Mouse (Mus musculus) left cerebral cortex, postnatal 4 days (tissue): ENCODE results near the gene Cxadr. TPM values are rescaled to one million over a fixed set of nuclear protein-coding genes. Genes with fewer than 3 reads are reported as not detected.
"Not testable (repeated sequence)": the region's sequence is repeated elsewhere in the genome, so short reads cannot be mapped to it uniquely, and the experiment has no call there.

Experiments
- DNase-seq: peaks from one replicate; pipeline ENCODE4 v3.0.0-alpha.2; 2022
- intact Hi-C: fragments of 180-260 bp; cut with DNase I; formaldehyde crosslinking; loops from one replicate; pipeline ENCODE4 v1.15.1; 2025
- total RNA-seq, 2 experiments: library from RNA; stranded (reverse); gene quantifications; 2 replicates each; pipeline ENCODE4 v1.2.3; 2021

Cxadr gene
- total RNA-seq, 2 experiments from 2014 or later = 293 to 303 TPM

DNA sequence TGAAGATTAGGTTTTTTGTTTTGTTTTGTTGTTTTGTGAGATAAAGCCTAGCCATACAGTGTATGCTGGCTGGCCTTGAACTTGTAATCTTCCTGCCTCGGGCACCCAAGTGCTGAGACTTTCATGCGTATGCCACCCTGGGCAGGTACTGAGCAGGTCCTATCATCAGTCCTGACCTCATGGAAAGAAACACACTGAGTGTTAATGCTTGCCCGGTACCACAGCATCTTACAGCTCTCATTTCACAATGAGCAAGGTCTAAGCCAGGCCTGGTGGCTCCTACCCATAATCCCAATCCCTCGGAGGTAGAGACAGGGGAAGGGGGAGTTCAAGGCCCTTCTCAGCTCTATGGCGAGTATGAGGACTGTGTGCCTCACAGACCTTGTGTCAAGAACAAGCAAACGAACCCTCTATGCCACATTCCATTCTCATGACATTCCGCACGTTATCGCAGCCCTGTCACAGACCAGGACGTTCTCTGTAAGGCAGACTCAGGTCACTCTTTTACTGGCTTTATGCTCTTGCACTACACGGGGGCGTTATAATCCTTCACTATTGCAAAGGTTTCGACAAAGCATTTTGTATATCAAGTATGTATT, 46.1 kb downstream of the Cxadr start:
- DNase-seq = no peak
- intact Hi-C loops = loop anchor here (5.0 to 10.0 kb wide), 2 partner anchors 150 to 1213 kb away; no protein-coding TSS in a partner anchor

DNA sequence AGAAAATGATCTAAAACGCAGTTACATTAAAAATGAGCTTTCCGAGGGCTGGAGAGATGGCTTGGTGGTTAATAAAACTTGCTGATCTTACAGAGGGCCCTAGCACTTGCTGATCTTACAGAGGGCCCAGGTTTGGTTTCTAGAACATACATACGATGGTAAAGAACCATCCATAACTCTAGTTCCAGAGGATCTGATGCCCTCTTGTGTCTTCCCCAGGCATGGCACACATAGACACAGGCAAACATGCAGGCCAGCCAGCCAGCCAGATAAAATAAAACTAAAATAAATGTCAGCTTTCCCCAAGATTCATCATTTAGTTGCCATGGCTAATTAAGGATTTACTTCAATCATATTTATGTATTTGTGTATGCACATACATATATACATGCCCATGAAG, 56.5 kb downstream of the Cxadr start:
- intact Hi-C loops = no loop called here

DNA sequence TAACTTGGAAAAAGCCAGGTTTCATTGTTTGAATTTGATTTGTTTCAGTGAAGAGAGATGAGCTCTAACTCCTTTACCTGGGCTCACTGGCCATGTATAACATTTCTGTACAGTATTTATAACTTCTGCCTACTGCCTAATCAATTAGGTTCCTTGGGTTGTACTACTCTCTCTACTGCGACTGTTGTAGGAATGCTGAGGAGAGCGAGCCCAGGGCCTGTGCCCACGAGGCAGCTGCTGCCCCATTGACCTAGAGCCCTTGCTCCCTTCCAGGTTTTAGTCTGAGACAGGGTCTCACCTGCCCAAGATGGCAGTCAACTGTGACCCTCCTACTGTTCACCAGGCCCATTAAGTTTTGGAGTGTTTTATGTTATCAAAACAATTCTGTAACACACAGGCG, 60.2 kb downstream of the Cxadr start:
- DNase-seq = no peak
- intact Hi-C loops = no loop called here

More for the DNA sequence above, 56.5 kb downstream of the Cxadr start:
- DNase-seq = no peak

DNA sequence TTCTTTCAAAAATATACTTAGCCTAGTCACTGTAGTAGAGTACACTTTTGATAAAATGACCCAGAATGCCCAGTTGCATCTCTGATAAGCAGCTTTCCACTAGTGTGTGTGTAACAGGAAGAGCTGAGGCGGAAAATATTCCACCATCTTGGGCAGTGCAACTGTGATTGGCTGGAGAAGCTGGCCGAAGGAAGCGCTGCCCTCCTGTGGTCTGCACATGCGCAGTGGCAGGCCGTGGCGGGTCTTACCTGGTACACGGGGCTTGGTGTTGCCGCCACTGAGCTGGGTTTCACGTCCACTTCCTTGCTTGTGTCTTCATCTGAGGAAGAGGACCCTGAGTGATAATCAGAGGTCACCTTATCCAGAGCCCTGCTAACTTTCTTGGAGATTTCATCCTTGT, 63.3 kb downstream of the Cxadr start:
- DNase-seq = peak; percentile 3
- intact Hi-C loops = not testable (repeated sequence)

DNA sequence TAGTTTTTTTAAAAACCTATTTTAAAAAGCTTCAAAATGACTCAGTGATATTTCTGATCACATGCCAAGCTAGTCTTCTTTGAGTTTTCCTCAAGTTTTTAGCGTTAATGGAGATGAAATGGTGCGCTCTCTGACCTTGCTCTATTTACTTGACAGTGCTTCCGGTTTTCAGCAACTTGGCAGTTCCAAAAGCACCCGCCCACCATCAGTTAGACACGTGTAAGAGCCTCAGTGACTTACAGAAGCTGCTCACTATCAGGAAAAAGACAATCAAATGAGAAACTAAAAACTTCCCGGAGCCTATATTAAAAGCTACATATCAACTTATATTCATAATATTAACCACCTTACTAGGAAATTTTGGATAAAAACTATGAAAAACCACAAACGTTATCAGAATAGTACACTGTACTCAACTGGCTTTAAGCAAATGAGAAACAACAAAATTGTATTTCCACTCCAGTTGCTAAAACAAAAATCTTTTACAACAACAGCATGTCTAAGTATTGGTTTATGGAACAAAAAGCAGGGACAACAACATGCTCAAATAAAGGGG, 70.3 kb downstream of the Cxadr start:
- no peak for DNase-seq
- intact Hi-C loops = no loop called here

DNA sequence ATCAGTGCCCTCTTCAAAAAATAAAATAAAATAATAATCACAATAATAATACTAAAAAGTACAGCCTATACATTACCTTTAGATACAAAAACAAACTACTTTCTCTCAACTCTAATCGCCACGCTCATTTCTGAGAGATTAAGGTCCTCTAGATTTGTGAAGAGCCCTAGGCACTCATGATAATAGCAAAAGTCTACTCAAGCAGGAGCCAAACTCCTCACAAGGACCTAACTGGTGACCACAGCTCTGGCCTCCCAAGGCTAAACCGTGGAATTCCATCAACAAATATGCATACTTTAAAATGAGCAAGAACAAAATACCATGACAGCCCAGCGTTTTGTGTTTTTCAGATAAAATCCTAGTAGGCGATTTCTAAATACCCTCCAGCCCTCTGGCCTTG, 71.5 kb downstream of the Cxadr start:
- intact Hi-C loops = no loop called here
- no peak for DNase-seq

DNA sequence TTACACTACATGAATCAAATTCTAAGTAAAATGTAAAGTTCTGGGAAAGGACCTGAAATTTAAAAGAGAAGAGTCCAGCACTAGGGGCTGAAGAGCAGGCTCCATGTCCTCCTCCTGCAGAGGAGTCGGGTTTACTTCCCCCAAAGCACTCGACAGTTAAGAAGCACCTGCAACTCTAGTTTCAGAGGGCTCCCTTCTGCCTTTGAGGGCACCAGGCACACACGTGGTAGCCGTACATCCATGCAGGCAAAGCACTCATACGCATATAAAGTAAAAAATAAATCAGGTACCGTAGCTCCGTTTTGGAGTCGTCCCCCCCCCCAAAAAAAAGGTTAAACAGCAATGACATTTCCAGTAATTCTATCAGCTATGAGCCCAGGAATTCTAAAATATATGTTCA, 72.5 kb downstream of the Cxadr start:
- no peak for DNase-seq
- intact Hi-C loops = no loop called here

DNA sequence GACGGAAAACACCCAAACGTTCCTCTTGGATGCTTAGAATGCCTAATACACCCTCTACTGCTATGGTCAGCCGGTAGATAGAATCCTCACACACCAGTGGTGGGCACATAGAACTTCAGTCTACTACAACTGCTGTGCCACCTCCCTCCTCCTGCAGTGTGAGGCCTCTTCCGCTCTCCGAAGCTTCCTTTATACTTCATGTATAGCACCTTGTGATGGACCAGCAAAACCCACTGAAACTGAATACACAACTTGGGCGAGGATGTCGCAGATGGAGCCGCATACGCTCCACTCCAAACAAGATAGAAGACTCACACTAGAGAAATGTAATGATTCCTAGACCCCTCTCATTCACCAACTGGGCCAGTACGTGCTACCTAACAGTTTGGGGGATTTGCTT, 73.9 kb downstream of the Cxadr start:
- intact Hi-C loops = no loop called here
- no peak for DNase-seq

DNA sequence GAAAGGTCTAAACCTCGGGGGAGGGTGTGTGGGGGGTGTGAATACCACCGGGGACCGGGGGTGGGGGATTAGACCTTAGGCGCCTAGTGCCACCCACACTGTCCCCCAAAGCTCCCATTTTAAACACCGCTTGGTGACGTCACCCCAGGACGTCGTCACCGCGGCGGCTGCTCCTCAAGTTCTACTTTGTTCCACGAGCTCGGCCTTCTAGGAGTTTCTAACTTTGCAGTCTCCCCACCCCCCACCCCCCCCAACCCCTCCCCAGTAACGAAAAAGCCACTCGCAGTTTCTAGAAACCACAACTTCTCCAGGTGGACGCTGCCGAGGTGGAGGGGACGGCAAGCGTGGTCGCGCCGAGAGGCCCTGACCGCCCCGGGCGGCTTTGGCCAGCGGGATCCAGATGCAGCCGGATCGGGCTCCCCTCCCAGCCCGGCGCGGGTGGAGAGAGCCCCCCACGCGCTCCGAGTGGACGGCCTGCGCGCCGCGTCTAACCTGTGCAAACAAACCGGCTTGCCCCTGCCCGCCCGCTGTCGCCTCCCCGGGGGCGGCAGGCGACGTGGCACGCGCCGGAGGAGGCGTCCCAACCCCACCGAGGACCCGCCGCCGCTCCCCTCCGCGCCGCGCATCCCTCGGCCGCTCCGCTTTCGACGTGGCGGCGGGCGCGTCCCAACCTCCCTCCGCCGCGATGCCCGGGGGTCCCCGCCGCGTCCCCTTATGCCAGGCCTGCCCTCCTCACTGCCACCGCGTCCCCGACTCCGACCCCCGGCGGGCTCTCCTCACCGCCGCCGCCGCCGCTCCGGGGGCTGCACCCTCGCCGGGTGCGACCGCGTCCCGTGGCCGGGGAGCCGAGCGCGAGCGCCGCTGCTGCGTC, 74.8 kb downstream of the Cxadr start:
- peak; percentile 40 for DNase-seq
- intact Hi-C loops = no loop called here

DNA sequence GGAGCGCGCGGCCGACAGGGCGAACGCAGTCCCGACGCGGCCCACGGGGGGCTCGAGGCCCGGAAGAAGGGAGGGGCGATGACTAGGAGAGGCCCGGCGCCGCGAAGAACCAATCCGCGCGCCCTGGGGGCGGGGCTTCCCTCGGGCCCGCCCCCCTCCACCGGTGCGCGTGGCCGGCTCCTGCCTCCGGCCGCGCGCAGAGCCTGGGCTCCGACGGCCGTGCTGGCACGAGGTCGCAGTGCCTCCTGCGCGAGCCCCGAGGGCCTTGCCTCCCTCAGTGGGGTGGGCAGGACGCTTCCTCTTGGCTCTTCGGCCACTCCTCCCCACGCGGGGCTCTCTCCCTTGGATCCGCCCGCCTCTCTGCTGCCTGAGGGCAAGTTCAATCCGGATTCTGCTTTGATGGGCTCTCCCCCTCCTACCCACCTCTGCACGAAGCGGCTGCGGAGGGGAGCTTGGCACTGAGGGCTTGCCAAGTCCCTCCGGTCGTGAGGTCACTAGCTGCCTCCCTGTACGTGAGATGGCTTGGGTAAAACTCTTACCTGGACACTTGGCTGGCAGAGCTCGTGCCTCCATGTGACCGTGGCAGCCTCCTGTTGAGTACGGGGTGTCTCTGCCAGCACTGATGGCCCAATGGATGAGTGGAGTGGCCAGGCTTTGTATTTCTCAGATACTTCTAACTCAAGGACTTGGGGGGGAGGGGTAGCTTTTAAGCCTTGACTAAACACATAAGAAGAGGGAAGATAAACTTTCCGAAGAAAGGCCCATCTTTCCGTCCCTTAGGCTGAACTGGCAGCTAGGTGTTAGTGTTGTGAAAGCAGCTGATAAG, 75.7 kb downstream of the Cxadr start, which contains the start of gene Btg3:
Btg3 (minus strand) TSS at position 448 of the 826 bp plus-strand sequence.
- intact Hi-C loops = no loop called here
- peak; percentile 93 for DNase-seq

DNA sequence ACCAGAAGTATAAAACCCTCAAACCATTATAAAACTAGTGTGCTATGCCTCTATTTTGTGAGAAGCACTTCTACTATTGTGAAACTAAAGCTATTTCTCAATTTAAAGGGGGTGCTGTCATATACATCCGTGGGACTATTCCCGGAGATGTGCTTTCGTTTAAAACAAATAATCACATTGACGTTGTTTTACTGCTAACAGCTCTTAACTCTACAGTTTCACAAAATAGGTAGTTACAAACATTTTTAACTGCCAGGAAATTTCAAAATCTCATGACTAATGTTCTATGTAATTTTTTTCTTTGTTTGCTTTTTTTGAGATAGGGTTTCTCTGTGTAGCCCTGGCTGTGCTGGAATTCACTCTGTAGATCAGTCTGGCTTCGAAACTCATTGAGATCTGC, 77.2 kb downstream of the Cxadr start:
- DNase-seq = no peak
- intact Hi-C loops = no loop called here

DNA sequence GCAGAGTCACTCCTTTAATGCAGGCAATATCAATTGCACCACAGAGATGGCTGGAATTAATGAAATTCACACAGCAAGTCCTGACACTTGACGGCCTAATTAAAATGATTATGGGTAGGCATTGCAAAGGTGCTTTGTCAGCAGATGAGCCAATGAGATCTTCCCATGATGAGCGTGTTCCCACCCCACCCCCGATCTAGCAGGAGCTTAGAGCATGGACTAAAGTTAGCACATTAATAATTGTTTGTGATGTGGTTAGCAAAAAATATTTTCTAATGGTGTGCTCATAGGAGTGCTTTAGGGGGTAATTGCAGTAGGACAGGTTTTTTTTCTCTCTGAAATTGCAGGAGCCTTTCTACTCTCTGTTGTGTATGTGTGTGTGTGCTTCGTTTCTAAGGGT, 87.8 kb downstream of the Cxadr start:
- intact Hi-C loops = no loop called here
- DNase-seq = no peak

DNA sequence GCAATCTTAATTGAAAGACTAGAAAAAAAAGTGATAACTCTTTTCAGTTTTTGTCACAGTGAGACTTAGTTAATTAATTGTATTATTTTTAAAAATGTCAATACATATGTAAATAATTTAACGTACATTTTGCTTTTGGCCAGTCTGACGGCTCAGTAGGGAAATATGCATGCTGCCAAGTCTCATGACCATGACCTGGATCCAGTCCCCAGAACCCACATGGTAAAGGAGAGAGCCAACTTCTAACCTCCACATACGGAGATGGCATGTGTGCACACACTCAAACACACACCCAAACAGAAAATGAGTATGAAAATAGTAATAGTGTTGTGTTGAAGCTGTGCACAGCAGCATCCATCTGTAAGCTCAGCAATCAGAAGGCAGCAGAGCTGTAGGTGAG, 88.7 kb downstream of the Cxadr start:
- peak; percentile 6 for DNase-seq
- intact Hi-C loops = no loop called here

DNA sequence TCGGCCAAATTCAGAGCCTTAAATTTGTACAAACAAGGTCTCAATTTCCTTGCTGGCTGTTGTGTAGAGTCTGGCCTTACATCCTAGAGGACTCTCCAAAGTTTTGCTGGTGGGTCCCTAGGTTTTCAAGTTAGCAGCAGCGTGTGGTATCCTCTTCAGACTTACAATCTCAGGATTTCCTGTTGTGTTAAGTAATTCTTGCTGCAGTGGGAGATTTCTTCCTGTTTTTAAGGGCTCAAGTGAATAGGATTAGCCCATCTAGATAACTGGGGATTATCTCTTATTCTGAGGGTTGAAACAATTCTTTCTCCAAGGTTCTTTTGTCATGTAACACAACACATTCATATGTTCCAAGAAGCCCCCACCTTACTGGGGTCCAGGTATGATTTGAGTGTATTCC, 90.1 kb downstream of the Cxadr start:
- intact Hi-C loops = no loop called here
- no peak for DNase-seq

DNA sequence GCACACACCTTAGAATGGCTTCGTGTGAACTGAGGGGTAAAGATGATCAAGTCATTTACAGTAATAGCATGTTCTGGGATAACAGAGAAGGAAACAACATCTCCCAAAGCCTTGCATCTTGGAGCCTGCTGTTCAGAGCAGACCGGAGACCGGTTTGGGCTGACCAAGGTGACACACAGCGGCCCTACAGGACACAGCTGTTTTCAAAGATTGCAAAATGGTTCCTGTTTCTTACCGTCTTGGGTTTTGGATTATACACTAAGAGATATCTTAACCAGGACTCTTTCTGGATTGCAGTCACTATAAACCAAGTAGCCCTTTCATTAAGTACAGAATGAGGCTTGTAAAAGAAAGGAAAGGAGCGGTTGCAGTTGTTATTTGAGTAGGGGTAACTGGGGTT, 97.4 kb downstream of the Cxadr start:
- intact Hi-C loops = no loop called here
- no peak for DNase-seq

DNA sequence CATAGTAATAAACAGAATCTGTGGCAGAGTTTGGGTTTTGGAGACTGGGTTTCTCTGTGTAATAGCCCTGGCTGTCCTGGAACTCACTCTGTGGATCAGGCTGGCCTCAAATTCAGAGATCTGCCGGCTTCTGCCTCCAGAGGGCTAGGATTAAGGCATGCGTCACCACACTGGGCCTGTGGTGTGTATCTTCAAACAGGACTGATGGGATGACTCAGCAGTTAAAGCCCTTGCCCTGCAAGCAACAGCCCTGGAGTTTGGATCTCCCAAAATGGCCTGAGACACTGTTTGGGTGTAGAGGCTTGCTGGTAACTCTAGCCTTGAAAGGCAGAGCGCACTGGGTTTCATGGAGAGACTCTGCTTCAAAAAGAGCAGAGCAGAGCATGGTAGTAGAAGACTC, 98.1 kb downstream of the Cxadr start:
- DNase-seq = no peak
- intact Hi-C loops = no loop called here

DNA sequence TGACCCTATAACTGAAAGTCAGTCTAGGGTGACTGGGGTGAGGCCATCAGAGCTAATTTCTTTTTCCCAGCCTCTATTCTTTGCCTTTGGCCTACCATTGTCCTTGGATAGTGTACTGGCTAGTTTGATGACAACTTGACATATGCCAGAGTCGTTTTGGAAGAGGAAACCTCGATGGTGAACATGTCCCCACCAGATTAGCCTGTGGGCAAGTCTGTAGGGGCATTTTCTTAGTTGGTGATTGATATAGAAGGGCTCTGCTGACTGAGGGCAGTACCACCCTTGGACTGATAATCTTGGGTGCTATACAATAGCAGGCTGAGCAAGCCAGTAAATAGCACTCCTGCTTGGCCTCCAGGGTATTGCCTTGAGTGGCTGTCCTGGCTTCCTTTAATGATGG, 101.0 kb downstream of the Cxadr start:
- intact Hi-C loops = no loop called here
- no peak for DNase-seq

DNA sequence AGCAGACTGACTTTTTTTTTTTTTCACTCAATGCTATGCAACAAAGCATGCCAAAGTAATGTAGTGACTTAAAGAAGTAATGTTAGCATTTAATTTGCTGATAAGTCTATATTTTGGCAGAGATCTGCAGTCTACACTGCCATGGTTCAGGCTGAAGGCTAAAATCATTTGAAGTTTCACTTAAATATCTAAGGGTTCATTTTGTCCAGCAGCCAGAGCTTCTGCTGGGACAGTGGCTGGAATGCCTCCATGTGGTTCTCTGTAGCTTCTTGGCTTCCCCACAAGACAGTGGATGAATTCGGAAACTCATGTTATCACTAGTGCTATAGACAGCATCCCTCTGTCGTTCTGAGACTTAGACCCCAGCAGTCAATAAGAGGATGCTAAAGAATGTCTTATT, 105.4 kb downstream of the Cxadr start:
- intact Hi-C loops = no loop called here
- DNase-seq = no peak

DNA sequence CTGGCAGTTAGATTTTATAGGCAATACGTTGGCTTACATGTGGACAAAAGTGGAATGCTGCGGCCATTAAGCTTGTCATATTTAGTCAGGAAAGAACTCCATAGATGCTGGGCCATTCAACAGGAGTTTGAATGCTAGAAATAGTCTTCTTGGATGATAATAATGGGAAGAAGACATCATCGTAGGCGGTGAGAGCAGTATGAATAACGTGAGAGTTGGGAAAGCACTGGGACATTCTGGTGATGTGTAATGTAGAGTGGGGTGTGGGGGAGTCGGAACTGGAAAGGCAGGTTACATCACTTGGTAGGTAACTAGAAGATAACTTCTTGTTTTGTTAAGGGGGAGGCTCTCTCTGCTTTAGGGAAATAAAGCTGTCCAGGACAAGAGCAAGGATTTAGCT, 106.6 kb downstream of the Cxadr start:
- intact Hi-C loops = no loop called here
- DNase-seq = no peak
